Mouse (Mus musculus) WW6 (cell line): ENCODE results near the gene Cnpy2.
"Not testable (repeated sequence)": the region's sequence is repeated elsewhere in the genome, so short reads cannot be mapped to it uniquely, and the experiment has no call there.

Source experiments
- DNase-seq: peaks from one replicate; pipeline ENCODE4 v3.0.0-alpha.2; 2013; ENCODE audit warnings: low read depth, low spot score

The Cnpy2 gene

GRCm38 (mm10) chr10:128322141-128323108 lies at the start of gene Cnpy2:
TSS of gene Cnpy2 (plus strand) at chr10:128322459.
- peak; percentile 91 for DNase-seq

GRCm38 (mm10) chr10:128272819-128273439 lies 49.3 kb upstream of the Cnpy2 start:
- DNase-seq = not testable (repeated sequence)

- not testable (repeated sequence) for DNase-seq
Observed at GRCm38 (mm10) chr10:128275374-128275773, 46.9 kb upstream of the Cnpy2 start.

GRCm38 (mm10) chr10:128278158-128278557 lies 44.1 kb upstream of the Cnpy2 start:
- DNase-seq = no peak

- no peak for DNase-seq
Observed at GRCm38 (mm10) chr10:128280943-128281342, 41.3 kb upstream of the Cnpy2 start.

GRCm38 (mm10) chr10:128281682-128282081 lies 40.6 kb upstream of the Cnpy2 start:
- DNase-seq = no peak

GRCm38 (mm10) chr10:128282886-128283450 lies 39.3 kb upstream of the Cnpy2 start:
- DNase-seq = no peak

GRCm38 (mm10) chr10:128283604-128284579 lies 38.4 kb upstream of the Cnpy2 start:
- peak; percentile 58 for DNase-seq

- not testable (repeated sequence) for DNase-seq
Observed at GRCm38 (mm10) chr10:128290594-128290993, 31.7 kb upstream of the Cnpy2 start.

GRCm38 (mm10) chr10:128296370-128297090 lies 25.7 kb upstream of the Cnpy2 start:
- DNase-seq = no peak

GRCm38 (mm10) chr10:128297221-128297620 lies 25.0 kb upstream of the Cnpy2 start:
- DNase-seq = no peak

GRCm38 (mm10) chr10:128297622-128298021 lies 24.6 kb upstream of the Cnpy2 start:
- no peak for DNase-seq

GRCm38 (mm10) chr10:128298243-128298642 lies 24.0 kb upstream of the Cnpy2 start:
- no peak for DNase-seq

- no peak for DNase-seq
Observed at GRCm38 (mm10) chr10:128298702-128299171, 23.5 kb upstream of the Cnpy2 start, which contains the start of gene Il23a. TSS of gene Il23a (minus strand) at chr10:128298752.

- DNase-seq = no peak
Observed at GRCm38 (mm10) chr10:128302357-128302756, 19.9 kb upstream of the Cnpy2 start.

- DNase-seq = no peak
Observed at GRCm38 (mm10) chr10:128302785-128303125, 19.5 kb upstream of the Cnpy2 start.

GRCm38 (mm10) chr10:128303126-128304021 lies 18.9 kb upstream of the Cnpy2 start, which contains the start of gene Pan2:
TSS of gene Pan2 (plus strand) at chr10:128303335.
- peak; percentile 96 for DNase-seq

GRCm38 (mm10) chr10:128309654-128310053 lies 12.6 kb upstream of the Cnpy2 start:
- DNase-seq = no peak

GRCm38 (mm10) chr10:128310177-128310576 lies 12.1 kb upstream of the Cnpy2 start:
- no peak for DNase-seq
